Comparison of ENCODE assay signal across 8 mouse cellular contexts in the genomic region with DNA sequence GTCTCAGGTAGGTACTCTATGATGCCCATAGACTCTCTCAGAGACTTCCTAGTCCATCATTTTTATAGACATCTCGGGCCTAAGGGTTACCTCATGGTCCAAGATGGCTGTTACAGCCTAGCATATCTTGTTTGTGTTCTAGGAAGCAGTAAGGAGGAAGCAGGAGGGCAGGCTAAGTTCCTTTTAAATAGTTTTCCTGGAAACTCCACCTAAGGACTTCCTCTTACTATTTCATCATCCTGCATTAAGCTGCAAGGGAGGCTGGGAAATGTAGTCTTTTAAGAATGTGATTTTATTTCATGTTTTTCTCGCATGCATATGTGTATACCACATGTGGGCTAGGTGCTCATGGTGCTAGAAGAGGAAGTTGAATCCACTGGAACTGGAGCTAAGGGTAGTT. TPM values are rescaled to one million over a fixed set of nuclear protein-coding genes. Genes with fewer than 3 reads are reported as not detected.
DNase-seq lines count a peak whose midpoint lies in the region; ATAC-seq and TF ChIP-seq lines count a peak whose summit lies in the region.

No protein-coding gene starts in this region.

- no peaks in the 10 kb centered on the region for H3K9me3 ChIP-seq in stomach, postnatal 0 days (ENCODE audit: control insufficient read depth, low read length)
- no peaks in the 10 kb centered on the region for H3K9me3 ChIP-seq in forebrain, embryonic 11.5 days (ENCODE audit: control insufficient read depth, low read length)

- DNase-seq in cerebellum, adult 9-10 months: peak; percentile 9
- DNase-seq in cerebellum, postnatal 25 days: no peak
- DNase-seq in spleen, postnatal 36 days (ENCODE audit: low spot score in 2 of 2): peak; percentile 6 to 38
- no peak for DNase-seq in spleen, adult 18-20 months
- DNase-seq in large intestine, adult 2 months (ENCODE audit: low read depth, low spot score): peak; percentile 32
- no peak for DNase-seq in stomach, postnatal 0 days (ENCODE audit: low spot score)
- DNase-seq in forebrain, embryonic 11.5 days (ENCODE audit: low spot score): no peak
- DNase-seq in ovary, postnatal 10 days (ENCODE audit: low spot score): no peak

- no peak overlapping the region for H3K27ac ChIP-seq in stomach, postnatal 0 days (replicated peaks)
- no peak overlapping the region for H3K27ac ChIP-seq in forebrain, embryonic 11.5 days (ENCODE audit: low read depth, low read length)

- H3K4me2 ChIP-seq in stomach, postnatal 0 days (replicated peaks; ENCODE audit: low read depth): no peak overlapping the region
- H3K4me2 ChIP-seq in forebrain, embryonic 11.5 days (ENCODE audit: low read depth, low read length, severe bottlenecking): no peak overlapping the region

- no peaks in the 10 kb centered on the region for H3K4me1 ChIP-seq in stomach, postnatal 0 days (replicated peaks; ENCODE audit: control insufficient read depth, insufficient read depth)
- H3K4me1 ChIP-seq in forebrain, embryonic 11.5 days (replicated peaks; ENCODE audit: control insufficient read depth, insufficient read depth, low read length): no peaks in the 10 kb centered on the region

- H3K9ac ChIP-seq in stomach, postnatal 0 days (ENCODE audit: low read length): no peak overlapping the region
- H3K9ac ChIP-seq in forebrain, embryonic 11.5 days (ENCODE audit: low read length): no peak overlapping the region

- ATAC-seq in stomach, postnatal 0 days (ENCODE audit: low FRiP score, low TSS enrichment): peak; percentile 76
- no peak for ATAC-seq in forebrain, embryonic 11.5 days (replicated peaks; ENCODE audit: low FRiP score)

- no peaks in the 10 kb centered on the region for H3K27me3 ChIP-seq in stomach, postnatal 0 days (ENCODE audit: control insufficient read depth, insufficient read depth, low read length)
- no peaks in the 10 kb centered on the region for H3K27me3 ChIP-seq in forebrain, embryonic 11.5 days (ENCODE audit: control insufficient read depth, insufficient read depth, low read length)

- H3K4me3 ChIP-seq in stomach, postnatal 0 days (ENCODE audit: low read depth, low read length): no peak overlapping the region
- no peak overlapping the region for H3K4me3 ChIP-seq in forebrain, embryonic 11.5 days (ENCODE audit: low read depth, low read length)

- TF ChIP-seq CTCF in stomach, postnatal 0 days (IDR thresholded peaks at IDR 0.05; ENCODE audit: low read depth): no peak

- 55% methylated on average over 2 of the region's 2 CpGs for WGBS in large intestine, adult 2 months
- 69% methylated on average over 2 of the region's 2 CpGs for WGBS in stomach, postnatal 0 days
- WGBS in forebrain, embryonic 11.5 days: 70% methylated on average over 2 of the region's 2 CpGs

- no peaks in the 10 kb centered on the region for H3K36me3 ChIP-seq in stomach, postnatal 0 days (ENCODE audit: control insufficient read depth, insufficient read depth, low read length)
- H3K36me3 ChIP-seq in forebrain, embryonic 11.5 days (ENCODE audit: control insufficient read depth, insufficient read depth, low read length): no peaks in the 10 kb centered on the region

- no peak for TF ChIP-seq EP300 in stomach, postnatal 0 days (optimal IDR thresholded peaks at IDR 0.05)

RNA-seq across cellular contexts. Expression of gene 1810013L24Rik, which starts 6.2 kb away (rescaled TPM):
- 13.9 and 15.2 TPM in 2 replicates for polyA plus RNA-seq in large intestine, adult 2 months (2012; rRNA removed)
- 15.6 and 16.3 TPM in 2 replicates for polyA plus RNA-seq in stomach, postnatal 0 days (2015; fragmentation: Nextera tagmentation; extraction: Ambion mirVana)
- 17.7 and 23.1 TPM in 2 replicates for polyA plus RNA-seq in forebrain, embryonic 11.5 days (2014; fragmentation: Nextera tagmentation; extraction: Ambion mirVana)

RNA-seq across cellular contexts. Expression of gene Usp7, which starts 31.6 kb away (rescaled TPM):
- polyA plus RNA-seq in large intestine, adult 2 months (2012; rRNA removed): 21.6 and 28.6 TPM in 2 replicates
- polyA plus RNA-seq in stomach, postnatal 0 days (2015; fragmentation: Nextera tagmentation; extraction: Ambion mirVana): 15.7 and 18.1 TPM in 2 replicates
- 45.7 and 47.4 TPM in 2 replicates for polyA plus RNA-seq in forebrain, embryonic 11.5 days (2014; fragmentation: Nextera tagmentation; extraction: Ambion mirVana)

Comparison
In these comparisons a context has a peak if more than half of its experiments do, and no peak if none do; other contexts are left out.
1. DNase-seq: peak in cerebellum, adult 9-10 months (single experiment), spleen, postnatal 36 days (2 of 2) and large intestine, adult 2 months (single experiment); none in cerebellum, postnatal 25 days (0 of 2), spleen, adult 18-20 months (0 of 2), stomach, postnatal 0 days (single experiment), forebrain, embryonic 11.5 days (single experiment) and ovary, postnatal 10 days (single experiment).